In the genomic region with DNA sequence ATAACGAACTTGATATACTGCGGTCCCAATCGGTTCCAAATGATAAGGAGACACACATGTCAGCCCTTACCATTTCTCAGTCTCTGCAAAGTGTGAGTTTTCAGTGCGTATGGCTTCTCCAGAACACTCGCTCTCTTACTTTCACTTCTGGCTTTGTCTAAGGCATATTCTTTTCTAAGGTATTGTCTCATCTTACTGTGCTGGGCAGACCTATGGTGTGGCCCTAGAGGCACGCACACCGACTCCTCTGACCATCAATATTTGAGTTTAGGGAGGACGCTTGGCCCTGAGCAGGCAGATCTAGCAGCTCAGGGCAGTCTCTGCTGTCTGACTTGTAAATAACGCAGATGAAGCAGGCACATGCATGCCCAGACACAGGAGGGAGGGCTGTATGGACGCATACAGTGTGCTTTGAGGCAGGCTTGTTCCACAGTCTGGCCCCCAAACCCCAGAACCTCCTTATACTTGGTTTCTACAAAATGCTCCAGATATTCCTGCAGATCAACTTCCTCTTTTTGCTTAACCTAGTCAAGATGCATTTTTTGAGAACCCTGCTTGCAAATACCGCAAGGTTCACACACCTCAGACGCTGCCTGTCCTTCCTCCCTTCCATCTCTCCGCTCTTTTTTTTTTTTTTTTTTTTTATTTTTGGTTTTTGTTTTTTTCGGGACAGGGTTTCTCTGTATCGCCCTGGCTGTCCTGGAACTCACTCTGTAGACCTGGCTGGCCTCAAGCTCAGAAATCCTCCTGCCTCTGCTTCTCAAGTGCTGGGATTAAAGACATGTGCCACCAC, we compare ENCODE assay signal across 13 mouse cellular contexts. TPM values are rescaled to one million over a fixed set of nuclear protein-coding genes. Genes with fewer than 3 reads are reported as not detected.
A peak's percentile ranks its signal among the peaks of the same experiment; 100 is the strongest.
DNase-seq lines count a peak whose midpoint lies in the region; ATAC-seq and TF ChIP-seq lines count a peak whose summit lies in the region.
"Had no signal": no experiment of that assay in that cellular context is flagged by ENCODE, and none has a peak within 500 bp of the region (broad histone marks: within the 10 kb centered on the region; RNA-seq: fewer than 3 reads in every experiment).

No protein-coding gene starts in this region.

- no peaks in the 10 kb centered on the region for H3K27me3 ChIP-seq in heart, embryonic 16.5 days (ENCODE audit: control insufficient read depth, insufficient read depth, low read length)
- no peaks in the 10 kb centered on the region for H3K27me3 ChIP-seq in MEL (ENCODE audit: control insufficient read depth in 1 of 2, insufficient read depth in 2 of 2, low read length in 2 of 2)
- H3K27me3 ChIP-seq in liver, embryonic 14.5 days (ENCODE audit: control insufficient read depth, insufficient read depth, low read length), result no peaks in the 10 kb centered on the region
- H3K27me3 ChIP-seq in splenic B cell, adult 2 months (ENCODE audit: control insufficient read depth, insufficient read depth, low read length, poor library complexity, severe bottlenecking), result no peaks in the 10 kb centered on the region
- no peaks in the 10 kb centered on the region for H3K27me3 ChIP-seq in intestine, postnatal 0 days (replicated peaks; ENCODE audit: control insufficient read depth, insufficient read depth, low read length)
- H3K27me3 ChIP-seq: embryonic facial prominence, embryonic 13.5 days had no signal

- H3K79me2 ChIP-seq in MEL (ENCODE audit: control insufficient read depth, insufficient read depth, low read length, poor library complexity), result peaks cover 52% of the 10 kb centered on the region

- peak; percentile 44 to 67; a peak in 3 of 4 replicates for TF ChIP-seq POLR2A in MEL (IDR thresholded peaks at IDR 0.05; ENCODE audit: control insufficient read depth in 1 of 2, insufficient read depth in 1 of 2, low read depth in 1 of 2, low read length in 2 of 2, poor library complexity in 1 of 2)

- no peak for TF ChIP-seq CTCF in MEL (IDR thresholded peaks at IDR 0.05 in 2 of 3, conservative IDR thresholded peaks at IDR 0.05 in 1 of 3; ENCODE audit: control insufficient read depth in 1 of 3, insufficient read depth in 1 of 3, low read depth in 2 of 3, low read length in 3 of 3, poor library complexity in 1 of 3, severe bottlenecking in 1 of 3)
- no peak for TF ChIP-seq CTCF in liver, embryonic 14.5 days (IDR thresholded peaks at IDR 0.05; ENCODE audit: low read depth)
- TF ChIP-seq CTCF in intestine, postnatal 0 days (IDR thresholded peaks at IDR 0.05; ENCODE audit: low read depth), result no peak

- TF ChIP-seq EP300 in MEL (IDR thresholded peaks at IDR 0.05; ENCODE audit: low read depth in 1 of 2, low read length in 2 of 2), result peak; percentile 48 to 57; a peak in 2 of 4 replicates
- no peak for TF ChIP-seq EP300 in liver, embryonic 14.5 days (IDR thresholded peaks at IDR 0.05; ENCODE audit: low read depth)

- H3K4me2 ChIP-seq in heart, embryonic 16.5 days (ENCODE audit: low read depth, low read length), result peak overlapping the region; percentile 25; the same call in 1 of the 2 replicates
- H3K4me2 ChIP-seq in liver, embryonic 14.5 days (ENCODE audit: low read depth), result peak overlapping the region; percentile 26; the same call in 1 of the 2 replicates
- no peak overlapping the region for H3K4me2 ChIP-seq in intestine, postnatal 0 days (replicated peaks; ENCODE audit: low read depth)
- H3K4me2 ChIP-seq: embryonic facial prominence, embryonic 13.5 days had no signal

- no peak overlapping the region for H3K4me3 ChIP-seq in heart, embryonic 16.5 days (ENCODE audit: low read length)
- H3K4me3 ChIP-seq in MEL (ENCODE audit: control insufficient read depth in 1 of 2, insufficient read depth in 1 of 2, low read depth in 2 of 2, low read length in 2 of 2), result peak overlapping the region; percentile 72 to 93
- no peak overlapping the region for H3K4me3 ChIP-seq in liver, embryonic 14.5 days (ENCODE audit: insufficient read depth in 1 of 2, low read depth in 2 of 2, low read length in 2 of 2)
- no peak overlapping the region for H3K4me3 ChIP-seq in intestine, postnatal 0 days (ENCODE audit: low read depth, low read length)
- H3K4me3 ChIP-seq: embryonic facial prominence, embryonic 13.5 days; hindbrain, embryonic 10.5 days had no signal

- peak; percentile 38; the same call in 1 of the 2 replicates for ATAC-seq in heart, embryonic 16.5 days (replicated peaks; ENCODE audit: extremely low read depth, insufficient read depth, low FRiP score)
- no peak for ATAC-seq in liver, embryonic 14.5 days (ENCODE audit: insufficient read depth)
- ATAC-seq in intestine, postnatal 0 days, result no peak

- DNase-seq in heart, postnatal 36 days, result no peak
- DNase-seq in MEL (ENCODE audit: low read depth, low spot score), result peak; percentile 94
- DNase-seq in liver, embryonic 14.5 days (ENCODE audit: low read depth in 3 of 3, low spot score in 3 of 3), result no peak
- DNase-seq in splenic B cell, adult 2 months (ENCODE audit: low read depth, low spot score), result peak; percentile 48
- no peak for DNase-seq in adrenal gland, adult 8-10 months
- no peak for DNase-seq in right cerebral cortex, postnatal 25 days
- DNase-seq: cerebellum, adult 8-10 months; kidney, postnatal 10 days; lung, postnatal 14 days had no signal

- no peaks in the 10 kb centered on the region for H3K9me3 ChIP-seq in heart, embryonic 16.5 days (replicated peaks; ENCODE audit: control insufficient read depth, low read length)
- no peaks in the 10 kb centered on the region for H3K9me3 ChIP-seq in MEL (replicated peaks; ENCODE audit: insufficient read depth, low read length)
- H3K9me3 ChIP-seq in liver, embryonic 14.5 days (ENCODE audit: control insufficient read depth, low read length), result no peaks in the 10 kb centered on the region
- H3K9me3 ChIP-seq in intestine, postnatal 0 days (ENCODE audit: control insufficient read depth), result no peaks in the 10 kb centered on the region
- H3K9me3 ChIP-seq: embryonic facial prominence, embryonic 13.5 days; hindbrain, embryonic 10.5 days had no signal

- H3K9ac ChIP-seq in heart, embryonic 16.5 days (ENCODE audit: low read length), result no peak overlapping the region
- H3K9ac ChIP-seq in MEL (ENCODE audit: control insufficient read depth, low read depth, low read length, poor library complexity, severe bottlenecking), result peak overlapping the region; percentile 67
- H3K9ac ChIP-seq in liver, embryonic 14.5 days (replicated peaks), result no peak overlapping the region
- no peak overlapping the region for H3K9ac ChIP-seq in intestine, postnatal 0 days (ENCODE audit: low read depth, low read length)
- H3K9ac ChIP-seq: embryonic facial prominence, embryonic 13.5 days had no signal

- TF ChIP-seq RAD21 in MEL (IDR thresholded peaks at IDR 0.05; ENCODE audit: low read depth, low read length), result no peak

- H3K27ac ChIP-seq in heart, embryonic 16.5 days (ENCODE audit: low read length), result 0 out of 2 replicates have a peak overlapping the region, but pooled peaks have one; percentile 47
- H3K27ac ChIP-seq in MEL (ENCODE audit: control insufficient read depth, low read depth, low read length), result peak overlapping the region; percentile 92
- H3K27ac ChIP-seq in liver, embryonic 14.5 days, result no peak overlapping the region
- H3K27ac ChIP-seq in intestine, postnatal 0 days (ENCODE audit: low read depth, low read length), result no peak overlapping the region
- H3K27ac ChIP-seq: embryonic facial prominence, embryonic 13.5 days; hindbrain, embryonic 10.5 days had no signal

- no peaks in the 10 kb centered on the region for H3K4me1 ChIP-seq in heart, embryonic 16.5 days (ENCODE audit: control insufficient read depth, insufficient read depth, low read length)
- peaks cover 16 to 38% of the 10 kb centered on the region in 2 experiments for H3K4me1 ChIP-seq in MEL (ENCODE audit: control insufficient read depth in 1 of 2, insufficient read depth in 2 of 2, low read length in 2 of 2)
- peaks cover 16 to 28% of the 10 kb centered on the region in 2 experiments for H3K4me1 ChIP-seq in liver, embryonic 14.5 days (replicated peaks; ENCODE audit: control insufficient read depth in 2 of 2, insufficient read depth in 2 of 2, low read length in 1 of 2)
- H3K4me1 ChIP-seq in intestine, postnatal 0 days (replicated peaks; ENCODE audit: control insufficient read depth, insufficient read depth, low read length), result peaks cover 7% of the 10 kb centered on the region; the same call in 1 of the 2 replicates
- H3K4me1 ChIP-seq: hindbrain, embryonic 10.5 days had no signal

- intact Hi-C loops in heart, postnatal 36 days (cut with DNase I), result no loop called here

- 87% methylated on average over 15 of the region's 15 CpGs for WGBS in heart, embryonic 16.5 days
- 67% methylated on average over 15 of the region's 15 CpGs for WGBS in liver, embryonic 14.5 days (ENCODE audit: insufficient replicate concordance)
- 89% methylated on average over 15 of the region's 15 CpGs for WGBS in intestine, postnatal 0 days

- peaks cover 6% of the 10 kb centered on the region for H3K36me3 ChIP-seq in heart, embryonic 16.5 days (ENCODE audit: control insufficient read depth, insufficient read depth)
- H3K36me3 ChIP-seq in MEL (ENCODE audit: control insufficient read depth in 1 of 2, insufficient read depth in 2 of 2, low read length in 2 of 2), result peaks cover 0 to 45% of the 10 kb centered on the region in 2 experiments; a peak in 2 of 4 replicates
- H3K36me3 ChIP-seq in liver, embryonic 14.5 days (replicated peaks; ENCODE audit: control insufficient read depth, insufficient read depth, low read depth), result no peaks in the 10 kb centered on the region; the same call in 1 of the 2 replicates
- 0 out of 2 replicates have a peak, but pooled peaks cover 2% of the 10 kb centered on the region for H3K36me3 ChIP-seq in splenic B cell, adult 2 months (ENCODE audit: control insufficient read depth, insufficient read depth, low read length, poor library complexity, severe bottlenecking)
- peaks cover 9% of the 10 kb centered on the region; the same call in 1 of the 2 replicates for H3K36me3 ChIP-seq in intestine, postnatal 0 days (ENCODE audit: control insufficient read depth, insufficient read depth)

RNA-seq across cellular contexts. Expression of a gene that starts 8.0 kb away (rescaled TPM):
- 13.2 and 15.9 TPM in 2 replicates for polyA plus RNA-seq in heart, embryonic 16.5 days (2015; fragmentation: Nextera tagmentation; extraction: Ambion mirVana)
- 10 to 100 TPM; 19.8 to 20.4 TPM for total RNA-seq in heart, postnatal 36 days (2021)
- total RNA-seq in MEL (2012; rRNA removed), result 22.7 and 25.7 TPM in 2 replicates
- 10 to 100 TPM in 1 of 2 experiments, not detected in 1; 28.8 TPM for polyA plus RNA-seq in MEL (2012; ENCODE audit: insufficient read depth in 1 of 2, insufficient read length in 2 of 2, low read depth in 1 of 2, low replicate concordance in 2 of 2, missing spikeins in 1 of 2)
- 9.1 and 9.2 TPM in 2 replicates for polyA plus RNA-seq in liver, embryonic 14.5 days (2012; rRNA removed)
- 17.7 and 19.1 TPM in 2 replicates for polyA plus RNA-seq in liver, embryonic 14.5 days (2014; fragmentation: Nextera tagmentation; extraction: Ambion mirVana)
- 100 to 1,000 TPM; 155 to 228 (median 174) TPM for total RNA-seq in adrenal gland, adult 8-10 months (2022)
- 24.1 and 25.2 TPM in 2 replicates for polyA plus RNA-seq in intestine, postnatal 0 days (2015; fragmentation: Nextera tagmentation; extraction: Ambion mirVana)

RNA-seq across cellular contexts. Expression of a gene that starts 58.2 kb away (rescaled TPM):
- 5.3 and 10.9 TPM in 2 replicates for polyA plus RNA-seq in heart, embryonic 16.5 days (2015; fragmentation: Nextera tagmentation; extraction: Ambion mirVana)
- 1 to 10 TPM; 2.4 to 2.9 TPM for total RNA-seq in heart, postnatal 36 days (2021)
- total RNA-seq in MEL (2012; rRNA removed), result 18.5 and 31.2 TPM in 2 replicates
- polyA plus RNA-seq in MEL (2012; ENCODE audit: insufficient read depth in 1 of 2, insufficient read length in 2 of 2, low read depth in 1 of 2, low replicate concordance in 2 of 2, missing spikeins in 1 of 2), result 10 to 100 TPM; 10.2 to 57.8 TPM
- 3.3 and 5.5 TPM in 2 replicates for polyA plus RNA-seq in liver, embryonic 14.5 days (2012; rRNA removed)
- 5.3 and 5.5 TPM in 2 replicates for polyA plus RNA-seq in liver, embryonic 14.5 days (2014; fragmentation: Nextera tagmentation; extraction: Ambion mirVana)
- total RNA-seq in adrenal gland, adult 8-10 months (2022), result 1 to 10 TPM; 4.8 to 5.9 (median 5.5) TPM
- polyA plus RNA-seq in intestine, postnatal 0 days (2015; fragmentation: Nextera tagmentation; extraction: Ambion mirVana), result 4.3 and 5.3 TPM in 2 replicates

Comparison
In these comparisons a context has a peak if more than half of its experiments do, and no peak if none do; other contexts are left out.
1. H3K27ac ChIP-seq: peak in heart, embryonic 16.5 days (single experiment) and MEL (single experiment); none in liver, embryonic 14.5 days (single experiment) and intestine, postnatal 0 days (single experiment).
2. H3K4me3 ChIP-seq: peak in MEL (2 of 2); none in heart, embryonic 16.5 days (single experiment), liver, embryonic 14.5 days (0 of 2) and intestine, postnatal 0 days (single experiment).
3. DNase-seq: peak in MEL (single experiment) and splenic B cell, adult 2 months (single experiment); none in heart, postnatal 36 days (0 of 2), liver, embryonic 14.5 days (0 of 3), adrenal gland, adult 8-10 months (single experiment) and right cerebral cortex, postnatal 25 days (single experiment).